Mouse (Mus musculus) stomach, postnatal 0 days (tissue): ENCODE measurements around the gene Kif1b.

Experiments
- CTCF ChIP-seq: IDR thresholded peaks from 2 replicates; pipeline ENCODE4 v1.5.1; 2016; ENCODE audit warnings: antibody characterized with exemption, low read depth, mild to moderate bottlenecking, moderate library complexity
- EP300 ChIP-seq: optimal IDR thresholded peaks from 2 replicates; pipeline ENCODE3; 2016; ENCODE audit warnings: antibody characterized with exemption

- no peak for TF ChIP-seq CTCF
- no peak for TF ChIP-seq EP300
Measured at GRCm38 (mm10) chr4:149255277-149256270, 51.9 kb downstream of the Kif1b start.
